Mouse (Mus musculus) embryonic stem cell, embryonic (primary cell): ENCODE measurements at regions not wholly inside any gene's neighbourhood (a gene's known extent, or its start where the extent isn't known, plus 50 kb on each side); places are given as distances from the start of the nearest gene placed in this dataset.
"Not testable (repeated sequence)": the region's sequence is repeated elsewhere in the genome, so short reads cannot be mapped to it uniquely, and the experiment has no call there.

Experiments
- CTCF ChIA-PET, 4 experiments: fragments of 300-600 bp in 2 of 4; fragments of 350-600 bp in 2 of 4; sonication (Branson Sonifier 250); formaldehyde crosslinking; loops; one replicate each; lab custom pipeline; 2022; ENCODE audit warnings: inconsistent platforms in 2 of 4; lab: Charles Lee
- POLR2A ChIA-PET, 4 experiments: fragments of 300-600 bp in 2 of 4; fragments of 350-600 bp in 2 of 4; sonication (Branson Sonifier 250); formaldehyde crosslinking; loops; one replicate each; lab custom pipeline; 2022; ENCODE audit warnings: antibody characterized with exemption in 4 of 4, inconsistent platforms in 1 of 4; lab: Charles Lee

GRCm38 (mm10) chr12:106326611-106327010 lies 316.6 kb downstream of the Vrk1 start:
- CTCF ChIA-PET: interaction anchor here in 1 of 4 experiments (0.7 kb wide), 1 partner anchor 493 kb away, joined by 3 read pairs; no protein-coding TSS in a partner anchor

GRCm38 (mm10) chr12:106327351-106327750 lies 317.3 kb downstream of the Vrk1 start:
- POLR2A ChIA-PET: interaction anchor here in 1 of 4 experiments (0.6 to 0.9 kb wide), 2 partner anchors 120 to 398 kb away, joined by 3 to 6 read pairs; no protein-coding TSS in a partner anchor
- CTCF ChIA-PET: interaction anchor here in 1 of 4 experiments (0.7 kb wide), 1 partner anchor 494 kb away, joined by 3 read pairs; no protein-coding TSS in a partner anchor

More at GRCm38 (mm10) chr12:106326611-106327010, 316.6 kb downstream of the Vrk1 start:
- POLR2A ChIA-PET: interaction anchor here in 1 of 4 experiments (0.5 kb wide), 1 partner anchor 509 kb away, joined by 3 read pairs; no protein-coding TSS in a partner anchor

- POLR2A ChIA-PET: no interaction called here
- CTCF ChIA-PET: no interaction called here
Observed at GRCm38 (mm10) chr12:106357867-106358266, 347.8 kb downstream of the Vrk1 start.

GRCm38 (mm10) chr12:106361646-106362045 lies 351.6 kb downstream of the Vrk1 start:
- CTCF ChIA-PET, POLR2A ChIA-PET: not testable (repeated sequence)

GRCm38 (mm10) chr12:106374840-106375375 lies 364.9 kb downstream of the Vrk1 start:
- CTCF ChIA-PET: interaction anchor here in 3 of 4 experiments (0.6 to 0.7 kb wide), 3 partner anchors 36 to 499 kb away, joined by 3 to 4 read pairs (median 3); no protein-coding TSS in a partner anchor
- POLR2A ChIA-PET: no interaction called here

GRCm38 (mm10) chr12:106375886-106376285 lies 365.9 kb downstream of the Vrk1 start:
- ChIA-PET CTCF (no interaction called here), POLR2A (no interaction called here)

GRCm38 (mm10) chr12:106376783-106377182 lies 366.8 kb downstream of the Vrk1 start:
- CTCF ChIA-PET: interaction anchor here in 2 of 4 experiments (0.6 to 0.7 kb wide), 2 partner anchors 75 to 295 kb away, joined by 3 read pairs; no protein-coding TSS in a partner anchor
- POLR2A ChIA-PET: no interaction called here

GRCm38 (mm10) chr12:106377281-106377680 lies 367.3 kb downstream of the Vrk1 start:
- CTCF ChIA-PET: no interaction called here
- POLR2A ChIA-PET: no interaction called here

- CTCF ChIA-PET: no interaction called here
Observed at GRCm38 (mm10) chr12:106377761-106378160, 367.7 kb downstream of the Vrk1 start.

GRCm38 (mm10) chr12:106378303-106379075 lies 368.5 kb downstream of the Vrk1 start:
- POLR2A ChIA-PET: no interaction called here
- CTCF ChIA-PET: interaction anchor here in 3 of 4 experiments (0.6 to 1.0 kb wide), 3 partner anchors 67 to 287 kb away, joined by 3 to 4 read pairs (median 3); no protein-coding TSS in a partner anchor

More at GRCm38 (mm10) chr12:106377761-106378160, 367.7 kb downstream of the Vrk1 start:
- POLR2A ChIA-PET: no interaction called here

GRCm38 (mm10) chr12:106379151-106379594 lies 369.1 kb downstream of the Vrk1 start:
- ChIA-PET POLR2A (no interaction called here), CTCF (interaction anchor here in 3 of 4 experiments (0.5 to 1.0 kb wide), 9 partner anchors 9 to 508 kb away, joined by 3 to 4 read pairs (median 4); no protein-coding TSS in a partner anchor)

- ChIA-PET POLR2A (no interaction called here), CTCF (interaction anchor here in 3 of 4 experiments (0.5 to 0.9 kb wide), 6 partner anchors 9 to 508 kb away, joined by 3 to 4 read pairs (median 4); no protein-coding TSS in a partner anchor)
Observed at GRCm38 (mm10) chr12:106379779-106380178, 369.8 kb downstream of the Vrk1 start.

- ChIA-PET CTCF (interaction anchor here in 1 of 4 experiments (0.6 kb wide), 1 partner anchor 1622 kb away, joined by 3 read pairs; the partner anchor contains the start of gene Bcl11b), POLR2A (no interaction called here)
Observed at GRCm38 (mm10) chr12:106381821-106382220, 371.8 kb downstream of the Vrk1 start.

- ChIA-PET CTCF (no interaction called here), POLR2A (no interaction called here)
Observed at GRCm38 (mm10) chr12:106389214-106389613, 379.2 kb downstream of the Vrk1 start.

GRCm38 (mm10) chr12:106392316-106392715 lies 382.3 kb downstream of the Vrk1 start:
- POLR2A ChIA-PET: interaction anchor here in 1 of 4 experiments (1.1 kb wide), 1 partner anchor 18 kb away, joined by 3 read pairs; no protein-coding TSS in a partner anchor
- CTCF ChIA-PET: no interaction called here

- ChIA-PET CTCF (no interaction called here), POLR2A (no interaction called here)
Observed at GRCm38 (mm10) chr12:106399085-106399484, 389.1 kb downstream of the Vrk1 start.

GRCm38 (mm10) chr12:106411075-106411474 lies 401.0 kb downstream of the Vrk1 start:
- ChIA-PET CTCF (interaction anchor here (0.5 to 1.4 kb wide), 6 partner anchors 10 to 244 kb away, joined by 3 to 9 read pairs (median 4); no protein-coding TSS in a partner anchor), POLR2A (no interaction called here)

- POLR2A ChIA-PET: no interaction called here
- CTCF ChIA-PET: no interaction called here
Observed at GRCm38 (mm10) chr12:106426631-106427030, 416.6 kb downstream of the Vrk1 start.

- CTCF ChIA-PET: no interaction called here
Observed at GRCm38 (mm10) chr12:106429991-106430390, 420.0 kb downstream of the Vrk1 start.

More at GRCm38 (mm10) chr12:106429991-106430390, 420.0 kb downstream of the Vrk1 start:
- POLR2A ChIA-PET: interaction anchor here in 1 of 4 experiments (1.1 kb wide), 1 partner anchor 18 kb away, joined by 3 read pairs; no protein-coding TSS in a partner anchor
